Mouse (Mus musculus) liver, postnatal 0 days (tissue): Measurements from ENCODE around the gene Hoxc4. TPM values are rescaled to one million over a fixed set of nuclear protein-coding genes. Genes with fewer than 3 reads are reported as not detected.

ENCODE experiments used
- ATAC-seq: fragments of 200-750 bp; cut with Nextera tagmentation; 2 replicates; pipeline ENCODE4 v1.8.0; 2017; ENCODE audit warnings: mild to moderate bottlenecking, moderate library complexity
- DNase-seq: peaks from one replicate; pipeline ENCODE4 v3.0.0-alpha.2; 2016
- H3K27ac ChIP-seq: fragments of 300-500 bp; sonication (generic); 2 replicates; pipeline ENCODE4 v1.5.1; 2014; ENCODE audit warnings: antibody characterized with exemption, moderate library complexity, mild to moderate bottlenecking, low read depth
- H3K27me3 ChIP-seq: fragments of 300-500 bp; sonication (generic); 2 replicates; pipeline ENCODE4 v1.6.1; 2014; ENCODE audit warnings: low read length, control low read depth, mixed read lengths; ENCODE audit not compliant: insufficient read depth
- H3K36me3 ChIP-seq: fragments of 300-500 bp; sonication (generic); replicated peaks from 2 replicates; pipeline ENCODE4 v1.6.1; 2014; ENCODE audit warnings: mild to moderate bottlenecking, control low read depth, low read length, moderate library complexity, mixed read lengths; ENCODE audit not compliant: insufficient read depth
- H3K4me1 ChIP-seq: fragments of 300-500 bp; sonication (generic); 2 replicates; pipeline ENCODE4 v1.6.1; 2014; ENCODE audit warnings: antibody characterized with exemption, mild to moderate bottlenecking, control low read depth; ENCODE audit not compliant: insufficient read depth
- H3K4me2 ChIP-seq: fragments of 300-500 bp; sonication (generic); 2 replicates; pipeline ENCODE4 v1.6.1; 2014; ENCODE audit warnings: low read depth, mild to moderate bottlenecking, low read length, moderate library complexity, mixed read lengths
- H3K4me3 ChIP-seq: fragments of 300-500 bp; sonication (generic); 2 replicates; pipeline ENCODE4 v1.5.1; 2014; ENCODE audit warnings: low read depth, low read length
- H3K9ac ChIP-seq: fragments of 300-500 bp; sonication (generic); replicated peaks from 2 replicates; pipeline ENCODE4 v1.6.1; 2014; ENCODE audit warnings: mild to moderate bottlenecking, moderate library complexity
- H3K9me3 ChIP-seq: fragments of 300-500 bp; sonication (generic); 2 replicates; pipeline ENCODE4 v1.6.1; 2016; ENCODE audit warnings: mild to moderate bottlenecking, control low read depth, low read length, mixed read lengths
- CTCF ChIP-seq: sonication (generic); IDR thresholded peaks from 2 replicates; pipeline ENCODE4 v1.5.1; 2016; ENCODE audit warnings: antibody characterized with exemption, low read depth
- EP300 ChIP-seq: IDR thresholded peaks from 2 replicates; pipeline ENCODE4 v1.6.1; 2016; ENCODE audit warnings: antibody characterized with exemption, low read depth, mild to moderate bottlenecking
- WGBS: fragments of 180-500 bp; shearing (Covaris S2); extraction: QIAGEN DNeasy Blood & Tissue Kit; methylation state at CpG from one replicate; pipeline ENCODE4 v1.1.7; 2014; ENCODE audit not compliant: insufficient replicate concordance; 5-methylcytosine and 5-hydroxymethylcytosine counted together
- polyA plus RNA-seq: library from polyadenylated mRNA; unstranded; fragments of >200 nt; fragmentation: Nextera tagmentation; extraction: Ambion mirVana; gene quantifications from 2 replicates; pipeline ENCODE4 v1.2.1, GENCODE M21; 2015

The Hoxc4 gene
- polyA plus RNA-seq, 1 experiment from 2014 or later, result 0.07 TPM

- Histone ChIP-seq H3K27ac (no peak overlapping the region), H3K36me3 (no peaks in the 10 kb centered on the region), H3K9ac (no peak overlapping the region), H3K4me2 (no peak overlapping the region), H3K4me3 (no peak overlapping the region), H3K9me3 (no peaks in the 10 kb centered on the region), H3K4me1 (no peaks in the 10 kb centered on the region), H3K27me3 (peaks cover 93% of the 10 kb centered on the region)
- ATAC-seq (no peak), DNase-seq (no peak)
- no peak for TF ChIP-seq EP300
- TF ChIP-seq CTCF, result no peak
- 5% methylated on average over 43 of the region's 43 CpGs for WGBS
These were observed 8.8 kb downstream of the Hoxc4 start for GRCm38 (mm10) chr15:103027266-103028235.

GRCm38 (mm10) chr15:103028916-103029512 lies 10.3 kb downstream of the Hoxc4 start:
- ATAC-seq (no peak), DNase-seq (no peak)
- H3K4me2 ChIP-seq, result no peak overlapping the region
- no peaks in the 10 kb centered on the region for H3K36me3 ChIP-seq
- H3K27ac ChIP-seq, result no peak overlapping the region
- no peak for TF ChIP-seq CTCF
- TF ChIP-seq EP300, result no peak
- no peaks in the 10 kb centered on the region for H3K4me1 ChIP-seq
- peaks cover 98% of the 10 kb centered on the region for H3K27me3 ChIP-seq
- H3K9me3 ChIP-seq, result no peaks in the 10 kb centered on the region
- no peak overlapping the region for H3K9ac ChIP-seq
- WGBS, result 36% methylated on average over 9 of the region's 9 CpGs
- H3K4me3 ChIP-seq, result no peak overlapping the region

- no peaks in the 10 kb centered on the region for H3K9me3 ChIP-seq
- no peak overlapping the region for H3K4me2 ChIP-seq
- H3K36me3 ChIP-seq, result no peaks in the 10 kb centered on the region
- 10% methylated on average over 8 of the region's 8 CpGs for WGBS
- no peaks in the 10 kb centered on the region for H3K4me1 ChIP-seq
- no peak overlapping the region for H3K9ac ChIP-seq
- H3K27me3 ChIP-seq, result peaks cover 98% of the 10 kb centered on the region
- TF ChIP-seq EP300 (no peak), CTCF (no peak)
- ATAC-seq (no peak), DNase-seq (no peak)
- H3K4me3 ChIP-seq, result no peak overlapping the region
- H3K27ac ChIP-seq, result no peak overlapping the region
These were observed 11.4 kb downstream of the Hoxc4 start for GRCm38 (mm10) chr15:103030142-103030541.

- H3K9me3 ChIP-seq, result no peaks in the 10 kb centered on the region
- H3K4me1 ChIP-seq, result no peaks in the 10 kb centered on the region
- no peak for TF ChIP-seq EP300
- TF ChIP-seq CTCF, result no peak
- no peak overlapping the region for H3K4me3 ChIP-seq
- H3K27ac ChIP-seq, result no peak overlapping the region
- H3K36me3 ChIP-seq, result no peaks in the 10 kb centered on the region
- H3K27me3 ChIP-seq, result peaks cover 98% of the 10 kb centered on the region
- no peak for ATAC-seq
- DNase-seq, result no peak
- no peak overlapping the region for H3K9ac ChIP-seq
- 20% methylated on average over 2 of the region's 3 CpGs for WGBS
- no peak overlapping the region for H3K4me2 ChIP-seq
These were observed 13.4 kb downstream of the Hoxc4 start for GRCm38 (mm10) chr15:103032167-103032566.

- Histone ChIP-seq H3K9ac (no peak overlapping the region), H3K4me1 (no peaks in the 10 kb centered on the region), H3K36me3 (no peaks in the 10 kb centered on the region), H3K4me2 (no peak overlapping the region), H3K4me3 (no peak overlapping the region), H3K27me3 (peaks cover 97% of the 10 kb centered on the region), H3K9me3 (no peaks in the 10 kb centered on the region), H3K27ac (no peak overlapping the region)
- no peak for ATAC-seq
- DNase-seq, result no peak
- TF ChIP-seq EP300 (no peak), CTCF (no peak)
- 3% methylated on average over 26 of the region's 26 CpGs for WGBS
These were observed 14.2 kb downstream of the Hoxc4 start for GRCm38 (mm10) chr15:103032646-103033575.
